Mouse (Mus musculus) neural tube, embryonic 11.5 days (tissue): ENCODE results near the gene Trappc10. TPM values are rescaled to one million over a fixed set of nuclear protein-coding genes. Genes with fewer than 3 reads are reported as not detected.

Source experiments
- ATAC-seq: fragments of 200-750 bp; cut with Nextera tagmentation; 2 replicates; pipeline ENCODE4 v1.8.0; 2017; ENCODE audit warnings: moderate number of reproducible peaks, mild to moderate bottlenecking, moderate TSS enrichment, moderate library complexity; ENCODE audit not compliant: insufficient read depth, low FRiP score, low TSS enrichment
- DNase-seq: peaks from one replicate; pipeline ENCODE4 v3.0.0-alpha.2; 2015; ENCODE audit warnings: low spot score
- H3K27ac ChIP-seq: fragments of 300-500 bp; sonication (generic); 2 replicates; pipeline ENCODE4 v1.5.1; 2014; ENCODE audit warnings: low read depth, mild to moderate bottlenecking, low read length
- H3K27me3 ChIP-seq: fragments of 300-500 bp; sonication (generic); 2 replicates; pipeline ENCODE4 v1.6.1; 2014; ENCODE audit warnings: mild to moderate bottlenecking, low read length, mixed read lengths; ENCODE audit not compliant: control insufficient read depth, insufficient read depth
- H3K36me3 ChIP-seq: fragments of 300-500 bp; sonication (generic); 2 replicates; pipeline ENCODE4 v1.6.1; 2014; ENCODE audit warnings: mild to moderate bottlenecking, low read length, moderate library complexity, mixed read lengths; ENCODE audit not compliant: control insufficient read depth, insufficient read depth
- H3K4me1 ChIP-seq: fragments of 300-500 bp; sonication (generic); 2 replicates; pipeline ENCODE4 v1.6.1; 2014; ENCODE audit warnings: low read length, mixed read lengths; ENCODE audit not compliant: control insufficient read depth, insufficient read depth
- H3K4me2 ChIP-seq: fragments of 300-500 bp; sonication (generic); 2 replicates; pipeline ENCODE4 v1.6.1; 2014; ENCODE audit warnings: low read depth, mild to moderate bottlenecking, moderate library complexity
- H3K4me3 ChIP-seq: fragments of 300-500 bp; sonication (generic); 2 replicates; pipeline ENCODE4 v1.5.1; 2014; ENCODE audit warnings: low read depth, low read length
- H3K9ac ChIP-seq: fragments of 300-500 bp; sonication (generic); 2 replicates; pipeline ENCODE4 v1.6.1; 2014; ENCODE audit warnings: mild to moderate bottlenecking, low read length
- H3K9me3 ChIP-seq: fragments of 300-500 bp; sonication (generic); 2 replicates; pipeline ENCODE4 v1.6.1; 2016; ENCODE audit warnings: low read length; ENCODE audit not compliant: control insufficient read depth
- WGBS: fragments of 180-500 bp; shearing (Covaris S2); extraction: QIAGEN DNeasy Blood & Tissue Kit; methylation state at CpG from one replicate; pipeline ENCODE4 v1.1.7; 2014; 5-methylcytosine and 5-hydroxymethylcytosine counted together
- polyA plus RNA-seq: library from polyadenylated mRNA; unstranded; fragments of >200 nt; fragmentation: Nextera tagmentation; extraction: Ambion mirVana; gene quantifications from 2 replicates; pipeline ENCODE4 v1.2.1, GENCODE M21; 2014

Gene Trappc10
- 16.1 and 18.6 TPM in 2 replicates for polyA plus RNA-seq

- no peaks in the 10 kb centered on the region for H3K9me3 ChIP-seq
These were observed at the start of gene Trappc10 for GRCm38 (mm10) chr10:78244438-78245224. TSS of gene Trappc10 (minus strand) at chr10:78244641.

GRCm38 (mm10) chr10:78293576-78293975, 49.1 kb upstream of the Trappc10 start:
- no peaks in the 10 kb centered on the region for H3K27me3 ChIP-seq
- H3K27ac ChIP-seq: no peak overlapping the region
- H3K36me3 ChIP-seq: no peaks in the 10 kb centered on the region
- 71% methylated on average over 1 of the region's 1 CpGs for WGBS
- no peak overlapping the region for H3K9ac ChIP-seq
- H3K4me2 ChIP-seq: no peak overlapping the region
- no peak for DNase-seq
- no peaks in the 10 kb centered on the region for H3K4me1 ChIP-seq
- no peak for ATAC-seq
- H3K9me3 ChIP-seq: no peaks in the 10 kb centered on the region
- no peak overlapping the region for H3K4me3 ChIP-seq

More at GRCm38 (mm10) chr10:78244438-78245224, at the start of gene Trappc10:
- under 1% methylated on average over 61 of the region's 74 CpGs for WGBS
- H3K4me3 ChIP-seq: peak within 1 kb of the TSS; percentile 77
- no peaks in the 10 kb centered on the region for H3K27me3 ChIP-seq
- ATAC-seq: peak; percentile 92
- peak; percentile 90 for DNase-seq
- H3K4me1 ChIP-seq: peaks cover 9% of the 10 kb centered on the region
- no peaks in the 10 kb centered on the region for H3K36me3 ChIP-seq
- H3K9ac ChIP-seq: peak within 1 kb of the TSS; percentile 85
- peak within 1 kb of the TSS; percentile 91 for H3K4me2 ChIP-seq
- no peak within 1 kb of the TSS for H3K27ac ChIP-seq

- Histone ChIP-seq H3K4me2 (no peak overlapping the region), H3K27ac (no peak overlapping the region), H3K36me3 (no peaks in the 10 kb centered on the region), H3K9ac (no peak overlapping the region), H3K4me3 (no peak overlapping the region), H3K9me3 (no peaks in the 10 kb centered on the region), H3K27me3 (no peaks in the 10 kb centered on the region), H3K4me1 (no peaks in the 10 kb centered on the region)
- DNase-seq (no peak), ATAC-seq (no peak)
- 86% methylated on average over 5 of the region's 5 CpGs for WGBS
These were observed 47.9 kb upstream of the Trappc10 start for GRCm38 (mm10) chr10:78292381-78292780.

- Histone ChIP-seq H3K9me3 (no peaks in the 10 kb centered on the region), H3K27me3 (no peaks in the 10 kb centered on the region), H3K9ac (no peak overlapping the region), H3K4me2 (no peak overlapping the region), H3K4me1 (no peaks in the 10 kb centered on the region), H3K36me3 (no peaks in the 10 kb centered on the region; the same call in 1 of the 2 replicates), H3K4me3 (no peak overlapping the region), H3K27ac (no peak overlapping the region)
- ATAC-seq (no peak), DNase-seq (no peak)
- 67% methylated on average over 8 of the region's 8 CpGs for WGBS
These were observed 46.5 kb upstream of the Trappc10 start for GRCm38 (mm10) chr10:78290730-78291535.

GRCm38 (mm10) chr10:78288896-78289295, 44.5 kb upstream of the Trappc10 start:
- WGBS: 87% methylated on average over 4 of the region's 4 CpGs

GRCm38 (mm10) chr10:78288135-78288534, 43.7 kb upstream of the Trappc10 start:
- Histone ChIP-seq H3K9ac (no peak overlapping the region), H3K4me3 (no peak overlapping the region), H3K27ac (no peak overlapping the region), H3K36me3 (no peaks in the 10 kb centered on the region; the same call in 1 of the 2 replicates), H3K9me3 (no peaks in the 10 kb centered on the region), H3K27me3 (no peaks in the 10 kb centered on the region), H3K4me1 (no peaks in the 10 kb centered on the region), H3K4me2 (no peak overlapping the region)
- 84% methylated on average over 5 of the region's 5 CpGs for WGBS
- DNase-seq (no peak), ATAC-seq (no peak)

More at GRCm38 (mm10) chr10:78288896-78289295, 44.5 kb upstream of the Trappc10 start:
- Histone ChIP-seq H3K27me3 (no peaks in the 10 kb centered on the region), H3K9ac (no peak overlapping the region), H3K27ac (no peak overlapping the region), H3K9me3 (no peaks in the 10 kb centered on the region), H3K4me3 (no peak overlapping the region), H3K36me3 (no peaks in the 10 kb centered on the region; the same call in 1 of the 2 replicates), H3K4me1 (no peaks in the 10 kb centered on the region), H3K4me2 (no peak overlapping the region)
- DNase-seq (no peak), ATAC-seq (no peak)

- no peak overlapping the region for H3K27ac ChIP-seq
- no peaks in the 10 kb centered on the region for H3K27me3 ChIP-seq
- H3K4me2 ChIP-seq: no peak overlapping the region
- no peak overlapping the region for H3K9ac ChIP-seq
- ATAC-seq (no peak), DNase-seq (no peak)
- 89% methylated on average over 22 of the region's 22 CpGs for WGBS
- no peaks in the 10 kb centered on the region for H3K9me3 ChIP-seq
- H3K4me1 ChIP-seq: no peaks in the 10 kb centered on the region
- no peak overlapping the region for H3K4me3 ChIP-seq
- H3K36me3 ChIP-seq: no peaks in the 10 kb centered on the region; the same call in 1 of the 2 replicates
These were observed 43.2 kb upstream of the Trappc10 start for GRCm38 (mm10) chr10:78287465-78288132.

- ATAC-seq (no peak), DNase-seq (no peak)
- no peak overlapping the region for H3K4me2 ChIP-seq
- H3K9ac ChIP-seq: no peak overlapping the region
- H3K27ac ChIP-seq: no peak overlapping the region
- peaks cover 3% of the 10 kb centered on the region for H3K36me3 ChIP-seq
- H3K27me3 ChIP-seq: no peaks in the 10 kb centered on the region
- no peak overlapping the region for H3K4me3 ChIP-seq
- no peaks in the 10 kb centered on the region for H3K9me3 ChIP-seq
- H3K4me1 ChIP-seq: no peaks in the 10 kb centered on the region
- WGBS: 87% methylated on average over 4 of the region's 4 CpGs
These were observed 41.5 kb upstream of the Trappc10 start for GRCm38 (mm10) chr10:78285959-78286358.
